Mouse (Mus musculus): Measurements from ENCODE around the gene Clba1. TPM values are rescaled to one million over a fixed set of nuclear protein-coding genes. Genes with fewer than 3 reads are reported as not detected.
A peak's percentile ranks its signal among the peaks of the same experiment; 100 is the strongest.
"Not testable (repeated sequence)": the region's sequence is repeated elsewhere in the genome, so short reads cannot be mapped to it uniquely, and the experiment has no call there.

The Clba1 gene
- total RNA-seq, 2 experiments from 2014 or later: 12.3 to 12.4 TPM

DNA sequence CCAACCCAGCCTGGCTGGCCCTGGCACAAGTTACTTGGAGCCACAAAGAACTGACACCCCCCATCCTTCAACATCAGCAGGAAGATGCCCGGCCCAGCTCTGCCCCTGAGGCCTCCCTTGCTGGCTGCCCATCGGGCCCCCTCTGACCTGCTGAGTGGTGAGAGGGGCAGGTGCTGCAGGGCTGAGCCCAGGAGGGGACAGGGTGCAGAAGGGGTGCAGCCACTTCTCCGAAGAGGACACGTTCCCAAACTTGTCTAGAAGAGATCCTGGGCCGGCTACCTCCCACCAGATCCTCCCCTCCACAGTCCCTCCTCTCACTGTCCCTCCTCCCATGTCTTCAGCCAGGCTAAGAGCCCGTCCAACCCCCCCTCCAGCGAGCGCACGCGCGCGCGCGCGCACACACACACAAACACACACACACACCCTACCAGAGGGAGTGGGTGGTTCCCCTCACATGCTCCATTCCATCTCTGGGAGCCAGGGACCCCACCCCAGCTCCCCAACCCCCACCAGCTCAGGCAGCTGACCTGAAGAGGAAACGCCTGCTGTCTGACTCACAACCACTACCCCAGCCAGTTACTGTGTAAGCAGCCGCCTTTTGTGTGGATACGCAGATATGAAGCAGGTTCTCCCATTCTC, 13.2 kb upstream of the Clba1 start:
- DNase-seq: no peak

GRCm38 (mm10) chr12:112796551-112797510, 11.9 kb upstream of the Clba1 start:
- no peak for DNase-seq

DNA sequence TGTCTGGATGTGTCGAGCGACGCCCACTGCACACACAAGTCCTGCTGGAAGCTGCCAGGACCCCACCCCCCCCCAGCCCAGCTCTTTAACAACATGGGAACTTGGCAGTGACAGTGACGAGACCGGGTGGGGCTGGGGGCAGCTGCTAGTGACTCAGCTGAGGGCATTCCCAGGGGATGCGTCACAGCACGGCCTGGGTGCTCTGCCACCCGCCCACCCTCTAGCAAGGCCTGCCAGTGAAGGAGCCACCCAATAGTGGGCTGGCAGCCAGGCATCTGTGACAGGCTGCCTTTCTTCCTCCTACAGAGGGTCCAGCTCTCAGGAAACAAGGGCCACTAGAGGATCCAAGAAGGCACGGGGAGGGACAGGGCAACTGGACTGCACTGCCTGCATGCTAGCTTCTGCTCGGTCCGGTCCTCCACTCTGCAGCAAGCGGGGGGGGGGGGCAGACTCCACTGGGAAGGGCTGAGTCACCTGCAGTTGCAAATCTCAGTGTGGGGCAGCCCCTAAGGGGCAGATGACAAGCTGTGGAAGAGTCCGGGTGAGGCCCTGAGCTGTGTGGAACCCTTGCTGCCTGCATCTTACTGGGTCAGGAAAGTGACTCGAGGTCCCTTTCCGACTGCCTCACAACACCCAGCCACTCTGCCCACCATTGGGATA, 10.9 kb upstream of the Clba1 start:
- peak; percentile 62 to 65 for DNase-seq

DNA sequence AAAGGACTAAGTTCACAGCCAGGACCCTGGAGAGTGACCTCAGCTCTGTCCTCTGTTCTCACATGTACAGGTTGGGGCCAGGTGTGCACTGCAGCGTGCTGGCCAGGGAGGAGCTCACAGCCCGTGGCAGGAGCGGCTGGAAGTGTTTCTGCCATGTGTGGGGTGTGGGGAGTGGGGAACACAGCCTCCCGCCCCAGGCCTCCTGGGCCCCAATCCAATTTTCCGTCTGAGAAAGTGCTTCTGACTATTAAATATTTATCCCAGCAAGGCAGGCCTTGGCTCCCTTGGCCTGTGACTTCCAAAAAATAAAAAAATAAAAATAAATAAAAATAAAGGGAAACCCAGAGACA, 10.4 kb upstream of the Clba1 start:
- no peak for DNase-seq

GRCm38 (mm10) chr12:112798716-112799115, 10.0 kb upstream of the Clba1 start:
- no peak for DNase-seq

DNA sequence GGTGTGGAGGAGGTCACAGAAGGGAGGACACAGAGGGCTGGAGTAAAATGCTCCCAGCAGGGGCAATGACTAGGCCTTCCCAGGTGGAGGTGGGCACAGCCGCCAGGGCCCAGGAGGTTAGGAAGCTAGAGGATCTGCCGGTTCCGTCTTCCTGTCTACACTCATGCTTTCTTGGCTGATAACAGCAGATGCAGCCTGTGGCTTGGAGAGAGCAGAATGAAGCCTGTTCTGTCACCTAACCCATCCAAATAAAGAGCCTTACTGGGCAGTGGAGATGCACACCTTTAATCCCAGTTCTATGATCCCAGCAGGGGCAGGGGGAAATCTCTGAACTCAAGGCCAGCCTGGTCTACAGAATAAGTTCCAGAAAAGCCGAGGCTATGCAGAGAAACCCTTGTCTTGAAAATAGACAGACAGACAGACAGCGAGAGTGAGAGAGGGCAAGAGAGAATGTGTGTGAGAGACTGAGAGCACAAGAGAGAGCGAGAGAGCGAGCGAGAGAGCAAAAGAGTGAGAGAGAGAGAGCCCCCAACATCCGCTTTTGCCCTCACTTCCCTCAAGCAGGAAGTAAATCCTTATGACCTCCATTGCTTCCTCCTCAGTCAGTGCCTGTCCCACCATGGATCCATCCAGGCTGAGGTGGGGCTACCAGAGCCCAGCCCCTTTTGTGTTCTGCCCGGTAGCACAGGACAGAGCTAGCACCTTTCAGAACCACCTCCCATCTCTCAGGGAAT, 9.3 kb upstream of the Clba1 start:
- no peak for DNase-seq

DNA sequence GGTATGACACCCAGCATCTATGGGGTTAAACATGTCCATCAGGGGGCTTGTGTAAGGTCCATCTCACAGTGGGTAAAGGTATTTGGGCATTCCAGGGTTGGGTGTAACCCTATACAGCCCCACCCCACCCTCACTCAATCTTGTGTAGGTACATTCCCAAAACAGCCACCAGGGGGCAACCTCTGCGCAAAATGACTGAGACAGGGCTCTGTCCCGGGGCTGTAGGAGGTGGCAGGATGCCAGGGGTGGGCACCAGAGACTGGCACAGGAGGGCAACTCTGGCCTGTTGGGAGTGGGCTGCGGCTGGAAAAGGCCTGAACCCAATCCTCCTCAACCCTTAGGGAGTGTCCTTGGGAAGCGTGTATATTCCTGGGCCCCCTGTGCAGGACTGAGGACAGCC, 8.3 kb upstream of the Clba1 start:
- peak; percentile 46 to 48 for DNase-seq

GRCm38 (mm10) chr12:112801864-112802846, 6.6 kb upstream of the Clba1 start, which contains the start of gene Ahnak2:
Gene Ahnak2, minus strand, starts transcription at chr12:112802657.
- DNase-seq: no peak

GRCm38 (mm10) chr12:112802917-112803316, 5.8 kb upstream of the Clba1 start:
- DNase-seq: no peak

GRCm38 (mm10) chr12:112804046-112804445, 4.7 kb upstream of the Clba1 start:
- no peak for DNase-seq

GRCm38 (mm10) chr12:112806044-112806443, 2.7 kb upstream of the Clba1 start:
- no peak for DNase-seq

DNA sequence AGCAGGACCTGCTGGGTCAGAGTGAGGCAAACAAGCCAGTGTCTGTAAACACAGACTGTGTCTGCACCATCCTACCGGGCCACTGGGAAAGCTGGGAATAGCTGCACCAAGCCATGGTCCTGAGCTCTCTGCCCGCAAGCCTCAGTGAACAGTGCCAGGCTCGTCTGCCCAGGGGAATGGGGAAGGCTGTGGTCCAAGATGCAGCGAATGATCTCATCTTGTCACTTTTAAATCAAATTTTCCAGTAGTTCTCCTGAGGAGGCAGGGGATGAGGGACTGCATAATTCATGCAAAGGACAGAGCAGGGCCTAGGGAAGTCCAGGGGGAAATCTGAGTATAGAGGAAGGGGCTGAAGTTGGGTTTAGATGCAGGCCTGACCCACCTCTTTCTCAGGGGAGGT, 941 bp upstream of the Clba1 start:
- DNase-seq: no peak

- no peak for DNase-seq
Observed at GRCm38 (mm10) chr12:112808212-112808586, 538 bp upstream of the Clba1 start.

- DNase-seq: no peak
Observed at GRCm38 (mm10) chr12:112809641-112810040, 904 bp downstream of the Clba1 start.

DNA sequence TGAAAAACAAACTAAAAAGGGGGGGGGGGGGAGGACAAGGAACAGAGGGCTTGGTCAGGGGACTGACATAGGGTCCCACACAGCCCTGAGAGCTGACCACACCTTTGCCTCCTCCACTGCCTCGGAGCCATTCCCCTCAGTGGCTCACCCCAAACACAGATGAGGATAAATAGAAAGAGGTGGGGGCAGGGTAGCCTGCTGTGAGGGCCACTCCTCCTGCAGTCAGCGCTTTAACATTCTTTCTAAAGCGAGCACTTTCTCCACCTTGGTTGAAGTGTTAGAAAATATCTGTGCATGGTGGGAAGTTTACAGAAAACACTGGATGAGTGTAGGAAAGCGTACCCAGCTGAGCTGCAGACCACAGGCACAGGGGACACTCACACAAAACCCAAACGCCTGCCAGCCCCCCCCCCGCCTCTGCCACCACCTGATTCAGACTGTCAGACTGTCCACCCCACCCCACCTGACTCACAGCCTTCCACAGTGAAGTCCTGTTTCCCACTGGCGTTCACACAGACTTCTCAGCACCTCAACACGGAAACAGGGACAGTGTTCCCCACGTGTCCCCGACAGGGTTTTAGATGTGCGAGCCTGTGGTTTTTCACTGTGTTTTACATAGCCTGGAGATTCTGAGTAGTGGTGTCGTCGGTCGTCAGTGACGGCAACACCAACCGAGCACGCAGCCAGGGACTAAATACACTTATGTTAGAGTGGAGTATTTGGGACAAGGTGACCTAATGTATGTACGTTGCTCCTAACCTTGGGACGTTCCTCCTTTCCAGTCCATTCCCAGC, 1.6 kb downstream of the Clba1 start:
- DNase-seq: no peak

- no peak for DNase-seq
Observed at GRCm38 (mm10) chr12:112813370-112813769, 4.6 kb downstream of the Clba1 start.

- DNase-seq: no peak
Observed at GRCm38 (mm10) chr12:112814682-112815470, 6.1 kb downstream of the Clba1 start.

DNA sequence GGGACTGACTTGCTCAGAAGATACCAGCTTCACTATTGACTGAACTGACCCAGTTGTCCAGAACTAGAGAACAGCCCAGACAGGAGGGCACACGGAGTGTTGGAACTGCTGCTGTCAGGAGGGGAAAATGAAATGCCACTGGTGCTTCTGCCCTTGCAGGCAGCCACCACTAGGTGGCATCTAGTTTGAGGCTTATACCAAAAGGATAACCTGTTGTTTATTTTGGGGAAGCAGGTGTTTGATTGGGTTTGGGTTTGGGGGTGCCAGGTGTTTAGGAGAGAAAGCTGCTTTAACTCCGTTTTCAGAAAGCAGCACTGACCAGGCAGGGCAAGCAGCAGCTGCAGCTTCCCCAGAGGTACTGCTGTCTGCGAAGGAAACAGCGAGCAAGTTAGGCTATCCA, 7.6 kb downstream of the Clba1 start:
- DNase-seq: peak in 1 of 2 experiments; percentile 37

DNA sequence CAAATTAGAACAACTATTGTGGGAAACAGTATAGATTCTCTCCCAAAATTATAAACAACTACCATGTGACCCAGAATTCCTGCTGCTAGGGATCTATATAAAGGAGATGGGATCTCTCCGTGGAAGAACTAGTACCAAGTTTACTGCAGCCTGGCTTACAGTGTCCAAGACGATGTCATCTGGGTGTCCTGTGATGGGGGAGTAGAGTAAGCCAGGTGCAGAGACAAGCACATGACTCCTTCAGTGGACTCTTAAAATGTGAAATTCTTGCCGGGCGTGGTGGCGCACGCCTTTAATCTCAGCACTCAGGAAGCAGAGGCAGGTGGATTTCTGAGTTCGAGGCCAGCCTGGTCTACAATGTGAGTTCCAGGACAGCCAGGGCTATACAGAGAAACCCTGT, 8.1 kb downstream of the Clba1 start:
- not testable (repeated sequence) for DNase-seq

Measured in layer of hippocampus, postnatal 36 days (tissue).